ENCODE assay signal across 16 mouse cellular contexts in the genomic region with DNA sequence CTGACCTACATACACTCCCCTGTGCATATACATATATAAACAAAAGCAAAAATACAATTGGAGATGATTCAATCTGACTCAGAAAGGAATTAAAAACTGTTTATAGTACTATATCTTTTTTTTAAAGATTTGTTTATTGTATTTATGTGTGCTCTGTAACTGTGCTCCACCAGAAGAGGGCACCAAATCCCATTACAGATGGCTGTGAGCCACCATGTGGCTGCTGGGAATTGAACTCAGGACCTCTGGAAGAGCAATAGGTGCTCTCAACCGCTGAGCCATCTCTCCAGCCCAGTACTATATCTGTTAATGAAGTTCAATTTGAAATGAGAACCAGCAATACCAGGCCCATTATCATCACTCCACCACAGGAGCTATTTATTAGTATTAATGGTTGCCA.
DNase-seq lines count a peak whose midpoint lies in the region; ATAC-seq and TF ChIP-seq lines count a peak whose summit lies in the region.
"Had no signal": no experiment of that assay in that cellular context is flagged by ENCODE, and none has a peak within 500 bp of the region (broad histone marks: within the 10 kb centered on the region; RNA-seq: fewer than 3 reads in every experiment).

No protein-coding gene starts in this region.

- TF ChIP-seq CTCF in kidney, adult 2 months (conservative IDR thresholded peaks at IDR 0.05; ENCODE audit: insufficient read depth, insufficient read length, low read depth, low read length) = peak; percentile 33; the same call in 1 of the 2 replicates
- TF ChIP-seq CTCF in spleen, adult 2 months (IDR thresholded peaks at IDR 0.05; ENCODE audit: extremely low read depth, insufficient read depth, insufficient read length, insufficient replicate concordance) = 0 out of 2 replicates have a peak, but pooled peaks have one; percentile 5
- peak; percentile 52; the same call in 1 of the 2 replicates for TF ChIP-seq CTCF in small intestine, adult 2 months (IDR thresholded peaks at IDR 0.05; ENCODE audit: extremely low read depth, insufficient read length, insufficient replicate concordance, low read depth, low read length)

- H3K27me3 ChIP-seq in kidney, adult 2 months (replicated peaks; ENCODE audit: control insufficient read depth, insufficient read depth, low read length) = no peaks in the 10 kb centered on the region
- no peaks in the 10 kb centered on the region for H3K27me3 ChIP-seq in spleen, adult 2 months (ENCODE audit: control insufficient read depth, insufficient read depth, low read length)
- no peaks in the 10 kb centered on the region for H3K27me3 ChIP-seq in small intestine, adult 2 months (ENCODE audit: control insufficient read depth, insufficient read depth, low read length)
- no peaks in the 10 kb centered on the region for H3K27me3 ChIP-seq in midbrain, embryonic 13.5 days
- H3K27me3 ChIP-seq: midbrain, embryonic 12.5 days; neural tube, embryonic 12.5 days had no signal

- in situ Hi-C loops in ES-E14 (cut with MboI; ENCODE audit: low sequenced_read_pairs in 2 of 2, unreplicated experiment in 2 of 2) = no loop called here

- no peak overlapping the region for H3K9ac ChIP-seq in ES-E14 (ENCODE audit: insufficient read depth, low read depth, low read length, poor library complexity, severe bottlenecking)
- no peak overlapping the region for H3K9ac ChIP-seq in midbrain, embryonic 13.5 days (replicated peaks)
- H3K9ac ChIP-seq: midbrain, embryonic 12.5 days; neural tube, embryonic 12.5 days had no signal

- no peak for ATAC-seq in midbrain, embryonic 13.5 days
- ATAC-seq: forebrain, embryonic 16.5 days had no signal

- H3K4me2 ChIP-seq in midbrain, embryonic 13.5 days (replicated peaks) = no peak overlapping the region
- H3K4me2 ChIP-seq: heart, embryonic 11.5 days; midbrain, embryonic 12.5 days; neural tube, embryonic 12.5 days had no signal

- H3K36me3 ChIP-seq in kidney, adult 2 months (ENCODE audit: control insufficient read depth, insufficient read depth, low read length) = no peaks in the 10 kb centered on the region
- no peaks in the 10 kb centered on the region; the same call in 1 of the 2 replicates for H3K36me3 ChIP-seq in spleen, adult 2 months (ENCODE audit: control insufficient read depth, insufficient read depth, low read length)
- H3K36me3 ChIP-seq in ES-E14 (ENCODE audit: control insufficient read depth, insufficient read depth, low read length, poor library complexity, severe bottlenecking) = no peaks in the 10 kb centered on the region; the same call in 1 of the 2 replicates
- no peaks in the 10 kb centered on the region for H3K36me3 ChIP-seq in small intestine, adult 2 months (ENCODE audit: control insufficient read depth, insufficient read depth, low read length)
- H3K36me3 ChIP-seq in midbrain, embryonic 13.5 days = peaks cover 4% of the 10 kb centered on the region; the same call in 1 of the 2 replicates

- TF ChIP-seq POLR2A in kidney, adult 2 months (IDR thresholded peaks at IDR 0.05; ENCODE audit: low read depth, low read length) = no peak
- TF ChIP-seq POLR2A in spleen, adult 2 months (IDR thresholded peaks at IDR 0.05; ENCODE audit: low read depth, low read length) = no peak
- no peak for TF ChIP-seq POLR2A in small intestine, adult 2 months (IDR thresholded peaks at IDR 0.05; ENCODE audit: low read depth, low read length)

- no peaks in the 10 kb centered on the region for H3K9me3 ChIP-seq in ES-E14 (ENCODE audit: control insufficient read depth, insufficient read depth, low read depth, low read length)
- no peaks in the 10 kb centered on the region; the same call in 1 of the 2 replicates for H3K9me3 ChIP-seq in midbrain, embryonic 13.5 days
- H3K9me3 ChIP-seq: midbrain, embryonic 12.5 days; neural tube, embryonic 12.5 days had no signal

- H3K27ac ChIP-seq in kidney, adult 2 months (ENCODE audit: insufficient read depth, low read depth, low read length) = no peak overlapping the region
- H3K27ac ChIP-seq in spleen, adult 2 months (ENCODE audit: insufficient read depth, low read length) = no peak overlapping the region
- H3K27ac ChIP-seq in ES-E14 (ENCODE audit: insufficient read depth, low read depth, low read length, poor library complexity, severe bottlenecking) = no peak overlapping the region
- no peak overlapping the region for H3K27ac ChIP-seq in small intestine, adult 2 months (ENCODE audit: insufficient read depth, low read depth, low read length)
- H3K27ac ChIP-seq in midbrain, embryonic 13.5 days = no peak overlapping the region
- H3K27ac ChIP-seq: midbrain, embryonic 12.5 days; neural tube, embryonic 12.5 days had no signal

- DNase-seq in kidney, adult 2 months = no peak
- DNase-seq in kidney, postnatal 14 days = no peak
- DNase-seq in spleen, adult 2 months (ENCODE audit: low read depth in 1 of 2, low spot score in 2 of 2) = no peak
- no peak for DNase-seq in spleen, adult 18-20 months
- DNase-seq in ES-E14 (ENCODE audit: low read depth, low spot score) = peak; percentile 8
- DNase-seq in cerebellum, adult 18-20 months = no peak
- DNase-seq: cerebellum, adult 8-10 months; gastrocnemius, postnatal 14 days; heart, postnatal 4 days; thymus, adult 18-20 months had no signal

- 93% methylated on average over 1 of the region's 1 CpGs for WGBS in kidney, adult 2 months
- WGBS in spleen, adult 2 months = 97% methylated on average over 1 of the region's 1 CpGs
- 89% methylated on average over 1 of the region's 1 CpGs for WGBS in small intestine, adult 2 months
- WGBS in midbrain, embryonic 13.5 days = 83% methylated on average over 1 of the region's 1 CpGs

- no peak overlapping the region for H3K4me3 ChIP-seq in kidney, adult 2 months (ENCODE audit: insufficient read depth, low read depth, low read length)
- no peak overlapping the region for H3K4me3 ChIP-seq in spleen, adult 2 months (ENCODE audit: extremely low read depth, insufficient read depth, insufficient read length)
- no peak overlapping the region for H3K4me3 ChIP-seq in ES-E14 (ENCODE audit: insufficient read depth in 1 of 2, low read depth in 1 of 2, low read length in 2 of 2, poor library complexity in 1 of 2, severe bottlenecking in 1 of 2)
- no peak overlapping the region for H3K4me3 ChIP-seq in small intestine, adult 2 months (ENCODE audit: low read depth, low read length)
- H3K4me3 ChIP-seq in midbrain, embryonic 13.5 days (replicated peaks) = no peak overlapping the region
- H3K4me3 ChIP-seq: midbrain, embryonic 12.5 days; neural tube, embryonic 12.5 days had no signal

- 0 out of 2 replicates have a peak, but pooled peaks cover 4% of the 10 kb centered on the region for H3K4me1 ChIP-seq in kidney, adult 2 months (ENCODE audit: control insufficient read depth, insufficient read depth, low read length)
- H3K4me1 ChIP-seq in spleen, adult 2 months (ENCODE audit: control insufficient read depth, insufficient read depth, insufficient read length) = no peaks in the 10 kb centered on the region
- no peaks in the 10 kb centered on the region for H3K4me1 ChIP-seq in ES-E14 (ENCODE audit: control insufficient read depth in 2 of 2, insufficient read depth in 2 of 2, low read length in 2 of 2, poor library complexity in 1 of 2)
- H3K4me1 ChIP-seq in small intestine, adult 2 months (ENCODE audit: control insufficient read depth, insufficient read depth, insufficient read length, low read length) = no peaks in the 10 kb centered on the region
- peaks cover 33% of the 10 kb centered on the region for H3K4me1 ChIP-seq in midbrain, embryonic 13.5 days (replicated peaks)

TF ChIP-seq in ES-E14, 5 proteins besides CTCF, POLR2A, EP300 and RAD21:
- TF ChIP-seq ZC3H11A (IDR thresholded peaks at IDR 0.05; ENCODE audit: borderline replicate concordance, low read depth, low read length) (no peak), MAFK (IDR thresholded peaks at IDR 0.05; ENCODE audit: insufficient read depth, low read depth, low read length) (no peak), ZNF384 (IDR thresholded peaks at IDR 0.05; ENCODE audit: low read depth, low read length) (0 out of 2 replicates have a peak, but pooled peaks have one; percentile 46)
